Mouse (Mus musculus): ENCODE results near the gene Nup160. TPM values are rescaled to one million over a fixed set of nuclear protein-coding genes. Genes with fewer than 3 reads are reported as not detected.

Nup160 gene
- 21.4 and 25.9 TPM in 2 replicates for polyA plus RNA-seq (2015; fragmentation: Nextera tagmentation; extraction: Ambion mirVana)

GRCm38 (mm10) chr2:90677007-90677406, at the start of gene Nup160:
Gene Nup160 (plus strand): TSS chr2:90677215.
- no peaks in the 10 kb centered on the region for H3K9me3 ChIP-seq (replicated peaks)
- H3K4me1 ChIP-seq = peaks cover 19% of the 10 kb centered on the region
- H3K36me3 ChIP-seq = no peaks in the 10 kb centered on the region
- 62% methylated on average over 8 of the region's 8 CpGs for WGBS
- no peak for ATAC-seq (ENCODE audit: low FRiP score)
- no peak within 1 kb of the TSS for H3K4me2 ChIP-seq
- H3K4me3 ChIP-seq (replicated peaks) = no peak within 1 kb of the TSS
- no peak within 1 kb of the TSS for H3K27ac ChIP-seq (replicated peaks)
- no peaks in the 10 kb centered on the region for H3K27me3 ChIP-seq (replicated peaks)
- H3K9ac ChIP-seq (replicated peaks) = no peak within 1 kb of the TSS

GRCm38 (mm10) chr2:90628261-90628660, 48.8 kb upstream of the Nup160 start:
- WGBS = 95% methylated on average over 5 of the region's 5 CpGs

GRCm38 (mm10) chr2:90629552-90629951, 47.5 kb upstream of the Nup160 start:
- Histone ChIP-seq H3K36me3 (no peaks in the 10 kb centered on the region), H3K27me3 (replicated peaks) (no peaks in the 10 kb centered on the region), H3K9ac (replicated peaks) (no peak overlapping the region), H3K9me3 (replicated peaks) (no peaks in the 10 kb centered on the region), H3K27ac (replicated peaks) (no peak overlapping the region), H3K4me3 (replicated peaks) (no peak overlapping the region), H3K4me2 (no peak overlapping the region), H3K4me1 (no peaks in the 10 kb centered on the region)
- ATAC-seq (ENCODE audit: low FRiP score) = no peak
- WGBS = 46% methylated on average over 2 of the region's 2 CpGs

More at GRCm38 (mm10) chr2:90628261-90628660, 48.8 kb upstream of the Nup160 start:
- Histone ChIP-seq H3K9ac (replicated peaks) (no peak overlapping the region), H3K27ac (replicated peaks) (no peak overlapping the region), H3K4me2 (no peak overlapping the region), H3K9me3 (replicated peaks) (no peaks in the 10 kb centered on the region), H3K36me3 (no peaks in the 10 kb centered on the region), H3K27me3 (replicated peaks) (no peaks in the 10 kb centered on the region), H3K4me3 (replicated peaks) (no peak overlapping the region), H3K4me1 (peaks cover 4% of the 10 kb centered on the region)
- no peak for ATAC-seq (ENCODE audit: low FRiP score)

- H3K27ac ChIP-seq (replicated peaks) = no peak overlapping the region
- no peak for ATAC-seq (ENCODE audit: low FRiP score)
- no peaks in the 10 kb centered on the region for H3K36me3 ChIP-seq
- no peak overlapping the region for H3K4me3 ChIP-seq (replicated peaks)
- H3K4me2 ChIP-seq = no peak overlapping the region
- H3K27me3 ChIP-seq (replicated peaks) = no peaks in the 10 kb centered on the region
- no peaks in the 10 kb centered on the region for H3K9me3 ChIP-seq (replicated peaks)
- no peak overlapping the region for H3K9ac ChIP-seq (replicated peaks)
- no peaks in the 10 kb centered on the region for H3K4me1 ChIP-seq
- WGBS = 76% methylated on average over 16 of the region's 16 CpGs
Observed at GRCm38 (mm10) chr2:90631938-90632733, 44.9 kb upstream of the Nup160 start.

- no peak for ATAC-seq (ENCODE audit: low FRiP score)
- no peaks in the 10 kb centered on the region for H3K27me3 ChIP-seq (replicated peaks)
- H3K4me1 ChIP-seq = no peaks in the 10 kb centered on the region
- H3K4me3 ChIP-seq (replicated peaks) = no peak overlapping the region
- H3K9me3 ChIP-seq (replicated peaks) = no peaks in the 10 kb centered on the region
- H3K9ac ChIP-seq (replicated peaks) = no peak overlapping the region
- no peaks in the 10 kb centered on the region for H3K36me3 ChIP-seq
- no peak overlapping the region for H3K27ac ChIP-seq (replicated peaks)
- H3K4me2 ChIP-seq = no peak overlapping the region
Observed at GRCm38 (mm10) chr2:90634671-90635070, 42.3 kb upstream of the Nup160 start.

- H3K36me3 ChIP-seq = no peaks in the 10 kb centered on the region
- H3K4me1 ChIP-seq = peaks cover 1% of the 10 kb centered on the region; the same call in 1 of the 2 replicates
- no peak overlapping the region for H3K4me3 ChIP-seq (replicated peaks)
- no peaks in the 10 kb centered on the region for H3K9me3 ChIP-seq (replicated peaks)
- H3K9ac ChIP-seq (replicated peaks) = no peak overlapping the region
- WGBS = 78% methylated on average over 7 of the region's 7 CpGs
- H3K4me2 ChIP-seq = no peak overlapping the region
- H3K27me3 ChIP-seq (replicated peaks) = no peaks in the 10 kb centered on the region
- no peak overlapping the region for H3K27ac ChIP-seq (replicated peaks)
- ATAC-seq (ENCODE audit: low FRiP score) = no peak
Observed at GRCm38 (mm10) chr2:90635085-90635723, 41.8 kb upstream of the Nup160 start.

- Histone ChIP-seq H3K4me1 (peaks cover 12% of the 10 kb centered on the region; the same call in 1 of the 2 replicates), H3K4me2 (no peak overlapping the region), H3K4me3 (replicated peaks) (no peak overlapping the region), H3K9ac (replicated peaks) (no peak overlapping the region), H3K27ac (replicated peaks) (no peak overlapping the region), H3K36me3 (no peaks in the 10 kb centered on the region), H3K9me3 (replicated peaks) (no peaks in the 10 kb centered on the region), H3K27me3 (replicated peaks) (no peaks in the 10 kb centered on the region)
- no peak for ATAC-seq (ENCODE audit: low FRiP score)
- 87% methylated on average over 7 of the region's 7 CpGs for WGBS
Observed at GRCm38 (mm10) chr2:90636853-90637252, 40.2 kb upstream of the Nup160 start.

GRCm38 (mm10) chr2:90638986-90639746, 37.8 kb upstream of the Nup160 start:
- Histone ChIP-seq H3K9me3 (replicated peaks) (no peaks in the 10 kb centered on the region), H3K36me3 (no peaks in the 10 kb centered on the region), H3K4me1 (peaks cover 12% of the 10 kb centered on the region; the same call in 1 of the 2 replicates), H3K27me3 (replicated peaks) (no peaks in the 10 kb centered on the region), H3K4me2 (no peak overlapping the region), H3K4me3 (replicated peaks) (no peak overlapping the region), H3K27ac (replicated peaks) (no peak overlapping the region), H3K9ac (replicated peaks) (no peak overlapping the region)
- 89% methylated on average over 8 of the region's 8 CpGs for WGBS
- ATAC-seq (ENCODE audit: low FRiP score) = no peak

- Histone ChIP-seq H3K27ac (replicated peaks) (no peak overlapping the region; the same call in 1 of the 2 replicates), H3K4me3 (replicated peaks) (no peak overlapping the region), H3K4me2 (no peak overlapping the region), H3K27me3 (replicated peaks) (no peaks in the 10 kb centered on the region), H3K9me3 (replicated peaks) (no peaks in the 10 kb centered on the region), H3K36me3 (no peaks in the 10 kb centered on the region), H3K9ac (replicated peaks) (no peak overlapping the region), H3K4me1 (peaks cover 12% of the 10 kb centered on the region; the same call in 1 of the 2 replicates)
- no peak for ATAC-seq (ENCODE audit: low FRiP score)
- WGBS = 56% methylated on average over 5 of the region's 5 CpGs
Observed at GRCm38 (mm10) chr2:90639747-90640699, 37.0 kb upstream of the Nup160 start.

- H3K4me3 ChIP-seq (replicated peaks) = no peak overlapping the region
- 82% methylated on average over 10 of the region's 10 CpGs for WGBS
- peak; percentile 58; the same call in 1 of the 2 replicates for ATAC-seq (ENCODE audit: low FRiP score)
Observed at GRCm38 (mm10) chr2:90641007-90641709, 35.9 kb upstream of the Nup160 start.

More at GRCm38 (mm10) chr2:90641007-90641709, 35.9 kb upstream of the Nup160 start:
- Histone ChIP-seq H3K9ac (replicated peaks) (no peak overlapping the region), H3K27ac (replicated peaks) (no peak overlapping the region), H3K36me3 (no peaks in the 10 kb centered on the region), H3K27me3 (replicated peaks) (no peaks in the 10 kb centered on the region), H3K4me1 (peaks cover 12% of the 10 kb centered on the region; the same call in 1 of the 2 replicates), H3K9me3 (replicated peaks) (no peaks in the 10 kb centered on the region), H3K4me2 (no peak overlapping the region)
